Mouse (Mus musculus) kidney, postnatal 10 days (tissue): Measurements from ENCODE around the gene Gm16513.
"Not testable (repeated sequence)": the region's sequence is repeated elsewhere in the genome, so short reads cannot be mapped to it uniquely, and the experiment has no call there.

Experiments
- DNase-seq: peaks from one replicate; pipeline ENCODE4 v3.0.0; 2021; ENCODE audit warnings: mixed read lengths

Gene Gm16513

GRCm38 (mm10) chr5:95182324-95182723, at the start of gene Gm16513:
Gm16513 (plus strand) TSS chr5:95182624.
- DNase-seq, result not testable (repeated sequence)
